Mouse (Mus musculus): ENCODE measurements around the gene Pde4d.

The Pde4d gene

GRCm38 (mm10) chr13:109681699-109682293 lies 1232.0 kb downstream of the Pde4d start:
- no peak for DNase-seq

- no peak for DNase-seq
These were observed 1233.3 kb downstream of the Pde4d start for GRCm38 (mm10) chr13:109683001-109683400.

GRCm38 (mm10) chr13:109684985-109685295 lies 1235.2 kb downstream of the Pde4d start:
- DNase-seq = no peak

- DNase-seq = peak; percentile 66
These were observed 1235.8 kb downstream of the Pde4d start for GRCm38 (mm10) chr13:109685296-109686115.

GRCm38 (mm10) chr13:109686116-109686876 lies 1236.5 kb downstream of the Pde4d start:
- DNase-seq = no peak

GRCm38 (mm10) chr13:109686906-109687305 lies 1237.2 kb downstream of the Pde4d start:
- DNase-seq = no peak

DNA sequence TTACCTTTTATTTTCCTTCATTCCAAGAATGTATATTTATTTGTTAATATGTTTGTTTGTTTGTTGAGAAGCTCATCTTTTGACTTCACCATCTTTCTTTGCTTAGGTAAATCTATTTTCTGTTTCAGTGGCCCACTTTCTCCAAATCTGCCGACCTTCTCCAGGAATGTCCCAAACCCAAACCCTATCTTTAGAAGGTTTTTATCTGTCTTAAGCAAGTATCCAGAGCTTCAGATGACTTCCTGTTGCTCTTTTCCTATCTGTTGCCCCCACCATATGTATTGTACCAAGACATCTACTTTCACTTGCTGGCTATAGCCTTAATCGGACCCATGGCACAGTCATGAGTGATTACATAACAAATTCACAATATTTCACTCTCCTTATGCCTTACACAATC lies 1238.4 kb downstream of the Pde4d start:
- no peak for DNase-seq

DNA sequence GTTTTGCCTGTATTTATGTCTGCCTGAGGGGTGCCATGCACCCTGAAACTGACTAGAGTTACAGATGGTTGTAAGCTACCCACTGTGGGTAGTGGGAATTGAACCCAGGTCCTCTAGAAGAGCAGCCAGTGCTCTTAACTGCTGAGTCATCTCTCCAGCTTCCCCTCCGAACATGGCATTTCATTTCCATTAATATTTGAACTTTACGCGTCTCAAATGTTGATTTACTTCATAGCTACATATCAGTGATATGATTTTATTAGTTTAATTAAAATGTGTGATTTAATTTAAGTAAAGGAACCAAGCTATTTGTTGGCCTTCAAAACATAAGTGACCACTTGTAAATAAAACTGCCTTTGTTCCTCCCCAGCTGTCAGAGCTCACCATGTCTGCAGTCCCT lies 1239.4 kb downstream of the Pde4d start:
- no peak for DNase-seq

GRCm38 (mm10) chr13:109690558-109690957 lies 1240.8 kb downstream of the Pde4d start:
- DNase-seq = no peak

DNA sequence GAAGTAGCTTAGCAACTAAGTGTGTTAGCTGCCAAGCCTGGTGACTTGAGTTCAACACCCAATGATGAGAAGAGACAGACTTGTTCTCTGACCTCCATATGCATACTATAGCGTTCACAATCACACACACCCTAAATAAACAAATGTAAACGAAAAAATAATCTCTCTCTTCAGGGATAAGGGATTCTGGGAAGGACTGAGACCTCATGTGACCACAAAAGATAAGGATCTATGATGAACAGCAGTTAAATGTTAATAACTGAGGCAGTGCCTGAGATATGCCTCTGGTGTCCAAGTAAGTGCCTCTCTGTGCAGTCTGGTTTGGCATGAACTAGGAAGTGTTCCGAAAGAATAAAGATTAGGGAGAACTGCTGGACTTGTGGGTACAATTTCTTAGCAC lies 1243.1 kb downstream of the Pde4d start:
- no peak for DNase-seq

- no peak for DNase-seq
These were observed 1244.0 kb downstream of the Pde4d start for GRCm38 (mm10) chr13:109693769-109694168.

GRCm38 (mm10) chr13:109694293-109694692 lies 1244.5 kb downstream of the Pde4d start:
- no peak for DNase-seq

- DNase-seq = no peak
These were observed 1245.3 kb downstream of the Pde4d start for GRCm38 (mm10) chr13:109695098-109695497.

- no peak for DNase-seq
These were observed 1256.4 kb downstream of the Pde4d start for GRCm38 (mm10) chr13:109706141-109706540.

DNA sequence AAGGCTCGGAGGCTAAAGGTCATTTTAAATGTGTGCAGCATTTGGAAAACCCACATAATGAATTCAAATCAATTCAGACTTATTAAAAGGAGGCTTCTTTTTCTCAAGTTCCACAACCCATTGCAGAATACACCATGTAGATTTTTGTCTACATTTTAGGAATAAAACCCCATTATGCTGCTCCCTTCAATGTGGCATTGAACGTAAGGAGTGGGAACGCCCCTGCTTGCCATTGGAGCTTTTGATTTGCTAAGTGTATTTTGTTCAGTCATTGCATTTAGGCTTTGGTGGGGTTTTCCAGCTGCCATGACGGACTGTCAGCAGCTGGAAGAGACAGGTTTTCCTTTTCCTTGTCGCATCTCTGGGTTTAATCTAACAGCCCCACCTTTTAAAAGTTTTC lies 1256.8 kb downstream of the Pde4d start:
- no peak for DNase-seq

DNA sequence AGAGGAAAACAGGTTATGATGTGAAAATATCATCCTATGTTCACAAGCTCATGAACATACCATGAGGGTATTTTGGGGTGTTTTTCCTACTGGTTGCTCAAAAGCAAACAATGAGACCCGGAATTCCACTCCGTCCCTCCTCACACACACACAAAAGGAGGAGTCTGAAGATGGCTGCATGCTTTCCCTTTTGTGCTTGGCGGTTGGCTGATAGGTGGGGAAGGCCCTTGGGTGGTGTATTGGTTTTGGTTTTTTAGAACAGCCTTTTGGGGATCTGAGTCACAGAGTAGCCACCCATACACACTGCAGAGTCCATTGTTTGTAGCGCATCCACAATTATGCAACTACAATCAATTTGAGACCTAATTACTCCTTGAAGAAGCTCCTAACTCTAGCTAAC lies 1257.4 kb downstream of the Pde4d start:
- no peak for DNase-seq

- no peak for DNase-seq
These were observed 1258.6 kb downstream of the Pde4d start for GRCm38 (mm10) chr13:109708326-109708725.

DNA sequence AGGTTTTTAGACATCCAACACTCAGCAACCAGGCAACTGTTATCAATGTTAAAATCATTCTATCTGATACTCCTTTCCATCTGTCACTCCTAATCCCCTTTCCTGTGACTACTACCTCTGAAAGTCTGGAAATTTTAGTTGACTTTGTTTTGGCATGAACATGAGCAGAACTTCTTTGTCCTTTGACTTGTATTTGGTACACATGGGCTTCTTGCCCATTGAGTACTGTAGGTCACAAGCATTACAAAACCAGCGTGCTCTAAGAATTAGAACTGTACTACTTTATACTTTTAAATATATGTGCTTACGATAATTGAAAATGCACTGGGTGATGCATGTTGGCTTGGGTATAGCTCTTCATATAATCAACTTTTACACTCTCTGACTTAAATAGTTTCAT lies 1264.8 kb downstream of the Pde4d start:
- no peak for DNase-seq

- no peak for DNase-seq
These were observed 1265.6 kb downstream of the Pde4d start for GRCm38 (mm10) chr13:109715321-109715720.

DNA sequence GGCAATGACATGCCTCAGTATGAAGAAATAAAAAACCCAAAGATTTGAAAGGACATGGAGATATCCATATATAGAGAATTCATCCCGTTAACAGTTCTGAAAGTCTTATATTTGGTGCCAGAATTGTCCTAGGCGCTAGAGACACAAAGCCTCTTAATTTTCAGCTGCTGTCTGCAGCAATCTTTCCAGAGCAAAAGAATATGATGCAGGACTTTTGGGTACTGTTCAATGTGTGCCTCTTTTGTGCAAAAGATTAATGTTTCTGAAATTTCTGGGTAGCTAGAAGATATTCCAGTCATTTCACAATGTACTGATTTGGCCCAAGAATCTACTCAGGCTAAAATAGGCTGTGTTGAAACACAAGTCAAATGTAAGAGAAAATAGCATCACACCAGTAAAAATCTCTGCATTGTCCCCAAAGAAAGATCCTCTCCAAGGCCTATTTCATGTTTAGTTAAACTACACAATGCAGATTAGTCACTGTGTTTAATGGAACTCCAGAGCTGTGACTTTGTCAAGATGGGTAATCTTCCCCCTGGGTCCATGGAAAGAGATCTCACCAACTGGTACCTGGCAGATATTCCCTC lies 1270.5 kb downstream of the Pde4d start:
- DNase-seq = no peak

GRCm38 (mm10) chr13:109722237-109723119 lies 1272.7 kb downstream of the Pde4d start:
- DNase-seq = no peak

DNA sequence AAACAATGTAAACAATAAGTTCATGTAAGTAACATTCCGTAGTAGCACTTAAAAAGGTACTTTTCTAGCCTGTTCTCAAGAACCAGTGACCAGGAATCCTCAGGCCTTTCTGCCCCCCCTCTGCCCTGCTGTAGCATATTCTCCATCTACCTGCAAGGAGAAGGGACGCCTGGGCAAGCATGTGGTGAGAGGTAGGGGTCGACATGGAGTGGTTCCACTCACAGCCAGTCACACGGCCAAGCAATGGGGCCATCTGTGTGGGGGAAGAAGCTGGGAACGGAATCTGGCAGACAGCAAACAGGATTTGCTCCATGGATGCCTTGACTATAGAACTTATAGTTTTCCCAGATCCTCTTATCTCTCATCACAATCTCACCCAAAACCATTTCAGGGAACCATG lies 1277.6 kb downstream of the Pde4d start:
- DNase-seq = no peak

DNA sequence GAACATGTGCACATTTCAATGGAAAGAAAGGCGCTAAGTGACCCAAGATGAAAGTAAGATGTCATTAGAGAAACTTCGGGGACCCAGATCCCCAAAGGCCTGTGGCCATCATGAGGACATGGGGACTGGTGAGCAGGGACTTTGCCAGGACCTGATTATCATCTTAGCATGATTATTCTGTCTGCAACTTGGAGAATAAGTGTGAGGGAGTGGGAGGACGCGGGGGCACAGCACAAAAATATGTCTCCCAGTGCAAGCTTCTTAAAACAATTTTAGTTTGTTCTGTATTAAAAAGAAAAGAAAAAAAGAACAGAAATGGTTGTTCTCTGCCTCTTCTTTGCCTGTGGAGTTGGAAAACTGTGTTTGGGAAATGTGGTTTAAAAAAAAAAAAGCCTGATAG lies 1279.9 kb downstream of the Pde4d start:
- no peak for DNase-seq
